ENCODE assay signal across 8 mouse cellular contexts in genomic region chr2:130450434-130450796, GRCm38 (mm10). TPM values are rescaled to one million over a fixed set of nuclear protein-coding genes. Genes with fewer than 3 reads are reported as not detected.
DNase-seq lines count a peak whose midpoint lies in the region; ATAC-seq and TF ChIP-seq lines count a peak whose summit lies in the region.

No protein-coding gene starts in this region.

- H3K36me3 ChIP-seq in E14TG2a.4 (ENCODE audit: insufficient read depth, low read length), result peaks cover 5% of the 10 kb centered on the region; the same call in 1 of the 2 replicates
- 0 out of 2 replicates have a peak, but pooled peaks cover 5% of the 10 kb centered on the region for H3K36me3 ChIP-seq in forebrain, embryonic 12.5 days (replicated peaks)

- peak overlapping the region; percentile 92 for H3K9ac ChIP-seq in forebrain, embryonic 12.5 days

- under 1% methylated on average over 47 of the region's 47 CpGs for WGBS in bone marrow, adult 2 months
- WGBS in forebrain, embryonic 12.5 days, result under 1% methylated on average over 47 of the region's 47 CpGs
- WGBS in lung, adult 2 months, result 1% methylated on average over 44 of the region's 47 CpGs
- WGBS in olfactory bulb, adult 2 months, result under 1% methylated on average over 47 of the region's 47 CpGs

- no peak for TF ChIP-seq CTCF in E14TG2a.4 (conservative IDR thresholded peaks at IDR 0.05; ENCODE audit: low read length)
- no peak for TF ChIP-seq CTCF in bone marrow, adult 2 months (IDR thresholded peaks at IDR 0.05; ENCODE audit: control insufficient read depth, insufficient read depth, low read length)
- no peak for TF ChIP-seq CTCF in layer of hippocampus, adult 2 months (conservative IDR thresholded peaks at IDR 0.05)
- TF ChIP-seq CTCF in lung, adult 2 months (IDR thresholded peaks at IDR 0.05; ENCODE audit: insufficient read depth, low read length), result no peak
- no peak for TF ChIP-seq CTCF in olfactory bulb, adult 2 months (IDR thresholded peaks at IDR 0.05; ENCODE audit: insufficient read depth, low read depth, low read length)

- peaks cover 37% of the 10 kb centered on the region for H3K27me3 ChIP-seq in E14TG2a.4 (ENCODE audit: insufficient read depth, low read length)
- peaks cover 13% of the 10 kb centered on the region for H3K27me3 ChIP-seq in forebrain, embryonic 12.5 days

- H3K4me2 ChIP-seq in forebrain, embryonic 12.5 days, result peak overlapping the region; percentile 67

- DNase-seq in heart, postnatal 4 days, result peak; percentile 77
- DNase-seq in layer of hippocampus, adult 2 months (ENCODE audit: low spot score in 2 of 2), result peak; percentile 74 to 78
- no peak for DNase-seq in lung, adult 2 months
- DNase-seq in urinary bladder, postnatal 36 days (ENCODE audit: low spot score in 2 of 2), result peak; percentile 71 to 72

- H3K27ac ChIP-seq in bone marrow, adult 2 months (ENCODE audit: control insufficient read depth, insufficient read depth, low read depth, low read length, poor library complexity), result peak overlapping the region; percentile 89
- peak overlapping the region; percentile 87 for H3K27ac ChIP-seq in forebrain, embryonic 12.5 days
- H3K27ac ChIP-seq in layer of hippocampus, adult 2 months, result peak overlapping the region; percentile 94
- H3K27ac ChIP-seq in olfactory bulb, adult 2 months (ENCODE audit: insufficient read depth, low read depth, low read length), result peak overlapping the region; percentile 86

- peak overlapping the region; percentile 90 for H3K4me3 ChIP-seq in E14TG2a.4 (replicated peaks; ENCODE audit: low read length)
- peak overlapping the region; percentile 98 for H3K4me3 ChIP-seq in bone marrow, adult 2 months (replicated peaks; ENCODE audit: control insufficient read depth, low read depth, low read length)
- peak overlapping the region; percentile 87 for H3K4me3 ChIP-seq in forebrain, embryonic 12.5 days (replicated peaks)
- peak overlapping the region; percentile 94 for H3K4me3 ChIP-seq in layer of hippocampus, adult 2 months
- H3K4me3 ChIP-seq in lung, adult 2 months (replicated peaks; ENCODE audit: extremely low read depth, low read depth, low read length), result peak overlapping the region; percentile 79
- peak overlapping the region; percentile 77 for H3K4me3 ChIP-seq in olfactory bulb, adult 2 months (ENCODE audit: insufficient read depth, low read depth, low read length)

- no peaks in the 10 kb centered on the region for H3K9me3 ChIP-seq in E14TG2a.4 (ENCODE audit: low read length)
- no peaks in the 10 kb centered on the region for H3K9me3 ChIP-seq in forebrain, embryonic 12.5 days

- ATAC-seq in forebrain, embryonic 12.5 days (ENCODE audit: low FRiP score), result peak; percentile 87

- H3K4me1 ChIP-seq in E14TG2a.4 (replicated peaks; ENCODE audit: low read depth, low read length), result peaks cover 17% of the 10 kb centered on the region
- no peaks in the 10 kb centered on the region; the same call in 1 of the 2 replicates for H3K4me1 ChIP-seq in bone marrow, adult 2 months (ENCODE audit: control insufficient read depth, insufficient read depth, low read length)
- peaks cover 27% of the 10 kb centered on the region for H3K4me1 ChIP-seq in forebrain, embryonic 12.5 days
- H3K4me1 ChIP-seq in lung, adult 2 months (ENCODE audit: control insufficient read depth, insufficient read depth, low read length), result peaks cover 11% of the 10 kb centered on the region
- peaks cover 17% of the 10 kb centered on the region for H3K4me1 ChIP-seq in olfactory bulb, adult 2 months (ENCODE audit: control insufficient read depth, insufficient read depth, low read length)

- TF ChIP-seq POLR2A in bone marrow, adult 2 months (IDR thresholded peaks at IDR 0.05; ENCODE audit: borderline replicate concordance, control insufficient read depth, low read depth, low read length), result no peak
- TF ChIP-seq POLR2A in lung, adult 2 months (IDR thresholded peaks at IDR 0.05; ENCODE audit: borderline replicate concordance, extremely low read depth, low read depth, low read length), result no peak
- no peak for TF ChIP-seq POLR2A in olfactory bulb, adult 2 months (IDR thresholded peaks at IDR 0.05; ENCODE audit: insufficient read depth, low read depth, low read length)

RNA-seq across cellular contexts. Expression of gene Ptpra, which starts 0.3 kb away (rescaled TPM):
- 25.6 and 33.1 TPM in 2 replicates for polyA plus RNA-seq in bone marrow, adult 2 months (2011; ENCODE audit: insufficient read depth, insufficient read length, low replicate concordance, missing spikeins)
- polyA plus RNA-seq in forebrain, embryonic 12.5 days (2016; fragmentation: Nextera tagmentation; extraction: Ambion mirVana), result 130 and 138 TPM in 2 replicates
- 10 to 100 TPM; 78.9 to 86.4 TPM for total RNA-seq in heart, postnatal 4 days (2021)
- total RNA-seq in layer of hippocampus, adult 2 months (2021), result 100 to 1,000 TPM; 326 to 341 TPM
- 56.5 and 64.3 TPM in 2 replicates for polyA plus RNA-seq in lung, adult 2 months (2012; rRNA removed)
- not detected in 2 replicates for polyA plus RNA-seq in olfactory bulb, adult 2 months (2012; ENCODE audit: insufficient read depth, insufficient read length, low replicate concordance, missing spikeins)

RNA-seq across cellular contexts. Expression of gene Pced1a, which starts 25.9 kb away (rescaled TPM):
- 6.1 and 8.5 TPM in 2 replicates for polyA plus RNA-seq in bone marrow, adult 2 months (2011; ENCODE audit: insufficient read depth, insufficient read length, low replicate concordance, missing spikeins)
- 10.9 TPM in 2 replicates for polyA plus RNA-seq in forebrain, embryonic 12.5 days (2016; fragmentation: Nextera tagmentation; extraction: Ambion mirVana)
- 1 to 10 TPM; 5.6 to 6.2 TPM for total RNA-seq in heart, postnatal 4 days (2021)
- total RNA-seq in layer of hippocampus, adult 2 months (2021), result 10 to 100 TPM; 23.0 to 27.3 TPM
- polyA plus RNA-seq in lung, adult 2 months (2012; rRNA removed), result 31.7 and 33.2 TPM in 2 replicates
- polyA plus RNA-seq in olfactory bulb, adult 2 months (2012; ENCODE audit: insufficient read depth, insufficient read length, low replicate concordance, missing spikeins), result not detected in 2 replicates

RNA-seq across cellular contexts. Expression of gene Vps16, which starts 26.3 kb away (rescaled TPM):
- polyA plus RNA-seq in bone marrow, adult 2 months (2011; ENCODE audit: insufficient read depth, insufficient read length, low replicate concordance, missing spikeins), result 166 and 195 TPM in 2 replicates
- 133 and 137 TPM in 2 replicates for polyA plus RNA-seq in forebrain, embryonic 12.5 days (2016; fragmentation: Nextera tagmentation; extraction: Ambion mirVana)
- total RNA-seq in heart, postnatal 4 days (2021), result 10 to 100 TPM; 39.0 to 45.3 TPM
- total RNA-seq in layer of hippocampus, adult 2 months (2021), result 100 to 1,000 TPM in 1 of 2 experiments, 10 to 100 TPM in 1; 91.3 to 104 TPM
- 45.3 and 67.2 TPM in 2 replicates for polyA plus RNA-seq in lung, adult 2 months (2012; rRNA removed)
- not detected in 2 replicates for polyA plus RNA-seq in olfactory bulb, adult 2 months (2012; ENCODE audit: insufficient read depth, insufficient read length, low replicate concordance, missing spikeins)

RNA-seq across cellular contexts. Expression of gene Tmem239, which starts 44.1 kb away (rescaled TPM):
- polyA plus RNA-seq in bone marrow, adult 2 months (2011; ENCODE audit: insufficient read depth, insufficient read length, low replicate concordance, missing spikeins), result not detected in 2 replicates
- 0.15 TPM in 1 of 2 replicates, not detected in the other for polyA plus RNA-seq in forebrain, embryonic 12.5 days (2016; fragmentation: Nextera tagmentation; extraction: Ambion mirVana)
- total RNA-seq in heart, postnatal 4 days (2021), result not detected
- total RNA-seq in layer of hippocampus, adult 2 months (2021), result not detected
- polyA plus RNA-seq in lung, adult 2 months (2012; rRNA removed), result not detected in 2 replicates
- polyA plus RNA-seq in olfactory bulb, adult 2 months (2012; ENCODE audit: insufficient read depth, insufficient read length, low replicate concordance, missing spikeins), result not detected in 2 replicates

RNA-seq across cellular contexts. Expression of gene 1700020A23Rik, which starts 45.4 kb away (rescaled TPM):
- not detected in 2 replicates for polyA plus RNA-seq in bone marrow, adult 2 months (2011; ENCODE audit: insufficient read depth, insufficient read length, low replicate concordance, missing spikeins)
- not detected in 2 replicates for polyA plus RNA-seq in forebrain, embryonic 12.5 days (2016; fragmentation: Nextera tagmentation; extraction: Ambion mirVana)
- not detected for total RNA-seq in heart, postnatal 4 days (2021)
- not detected for total RNA-seq in layer of hippocampus, adult 2 months (2021)
- polyA plus RNA-seq in lung, adult 2 months (2012; rRNA removed), result not detected in 2 replicates
- not detected in 2 replicates for polyA plus RNA-seq in olfactory bulb, adult 2 months (2012; ENCODE audit: insufficient read depth, insufficient read length, low replicate concordance, missing spikeins)
